Mouse (Mus musculus) embryonic facial prominence, embryonic 11.5 days (tissue): ENCODE data around the gene Cela1. TPM values are rescaled to one million over a fixed set of nuclear protein-coding genes. Genes with fewer than 3 reads are reported as not detected.

Experiments used
- ATAC-seq: fragments of 200-750 bp; cut with Nextera tagmentation; replicated peaks from 2 replicates; pipeline ENCODE4 v1.8.0; 2017; ENCODE audit warnings: low read depth; ENCODE audit not compliant: insufficient number of reproducible peaks, low FRiP score, low TSS enrichment
- DNase-seq: peaks from one replicate; pipeline ENCODE4 v3.0.0-alpha.2; 2015; ENCODE audit warnings: low spot score
- H3K27ac ChIP-seq: fragments of 300-500 bp; sonication (generic); replicated peaks from 2 replicates; pipeline ENCODE4 v1.5.1; 2014; ENCODE audit warnings: mild to moderate bottlenecking, low read depth, low read length, control low read depth
- H3K27me3 ChIP-seq: fragments of 300-500 bp; sonication (generic); 2 replicates; pipeline ENCODE4 v1.6.1; 2014; ENCODE audit warnings: mild to moderate bottlenecking, low read length, moderate library complexity, mixed read lengths; ENCODE audit not compliant: control insufficient read depth, insufficient read depth
- H3K36me3 ChIP-seq: fragments of 300-500 bp; sonication (generic); replicated peaks from 2 replicates; pipeline ENCODE4 v1.6.1; 2014; ENCODE audit warnings: low read depth, mild to moderate bottlenecking, low read length, moderate library complexity, mixed read lengths; ENCODE audit not compliant: control insufficient read depth, insufficient read depth
- H3K4me1 ChIP-seq: fragments of 300-500 bp; sonication (generic); 2 replicates; pipeline ENCODE4 v1.6.1; 2014; ENCODE audit warnings: low read length, mixed read lengths; ENCODE audit not compliant: control insufficient read depth, insufficient read depth
- H3K4me2 ChIP-seq: fragments of 300-500 bp; sonication (generic); 2 replicates; pipeline ENCODE4 v1.6.1; 2014; ENCODE audit warnings: low read depth, mild to moderate bottlenecking, control low read depth, low read length, moderate library complexity
- H3K4me3 ChIP-seq: fragments of 300-500 bp; sonication (generic); 2 replicates; pipeline ENCODE4 v1.5.1; 2014; ENCODE audit warnings: low read depth, low read length, control low read depth
- H3K9ac ChIP-seq: fragments of 300-500 bp; sonication (generic); replicated peaks from 2 replicates; pipeline ENCODE4 v1.6.1; 2014; ENCODE audit warnings: mild to moderate bottlenecking, control low read depth, low read length
- H3K9me3 ChIP-seq: fragments of 300-500 bp; sonication (generic); replicated peaks from 2 replicates; pipeline ENCODE4 v1.6.1; 2016; ENCODE audit warnings: mild to moderate bottlenecking, low read length, inconsistent platforms, mixed read lengths; ENCODE audit not compliant: control insufficient read depth
- WGBS: fragments of 180-500 bp; shearing (Covaris S2); extraction: QIAGEN DNeasy Blood & Tissue Kit; methylation state at CpG from one replicate; pipeline ENCODE4 v1.1.7; 2014; 5-methylcytosine and 5-hydroxymethylcytosine counted together
- polyA plus RNA-seq: library from polyadenylated mRNA; unstranded; fragments of >200 nt; fragmentation: Nextera tagmentation; extraction: Ambion mirVana; gene quantifications from 2 replicates; pipeline ENCODE4 v1.2.1, GENCODE M21; 2014

Gene Cela1
- polyA plus RNA-seq, 1 experiment from 2014 or later: 1.00 TPM

DNA sequence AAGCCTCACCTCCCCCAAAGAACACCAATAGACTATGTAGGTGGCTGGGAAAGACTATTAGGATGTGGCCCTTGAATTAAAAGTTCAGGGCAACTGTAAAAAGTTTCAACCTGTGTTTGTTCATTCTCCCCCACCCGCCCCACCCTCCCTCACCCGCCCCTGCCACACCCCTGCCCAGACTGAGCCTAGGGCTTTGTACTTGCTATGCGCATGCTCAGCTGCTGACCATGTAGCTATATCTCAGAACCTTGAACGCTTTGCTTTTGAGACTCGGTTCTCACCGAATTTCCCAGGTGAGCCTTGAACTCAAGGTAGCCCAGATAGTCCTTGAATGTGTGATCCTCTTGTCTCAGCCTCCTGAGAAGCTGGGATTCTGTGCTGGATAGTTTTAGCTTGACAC lies 14.1 kb upstream of the Cela1 start:
- Histone ChIP-seq H3K4me1 (no peaks in the 10 kb centered on the region; the same call in 1 of the 2 replicates), H3K4me2 (no peak overlapping the region), H3K27me3 (peaks cover 4% of the 10 kb centered on the region; the same call in 1 of the 2 replicates), H3K9ac (no peak overlapping the region), H3K36me3 (no peaks in the 10 kb centered on the region), H3K4me3 (no peak overlapping the region), H3K27ac (no peak overlapping the region), H3K9me3 (no peaks in the 10 kb centered on the region)
- DNase-seq (no peak), ATAC-seq (no peak)
- WGBS: 76% methylated on average over 6 of the region's 6 CpGs

DNA sequence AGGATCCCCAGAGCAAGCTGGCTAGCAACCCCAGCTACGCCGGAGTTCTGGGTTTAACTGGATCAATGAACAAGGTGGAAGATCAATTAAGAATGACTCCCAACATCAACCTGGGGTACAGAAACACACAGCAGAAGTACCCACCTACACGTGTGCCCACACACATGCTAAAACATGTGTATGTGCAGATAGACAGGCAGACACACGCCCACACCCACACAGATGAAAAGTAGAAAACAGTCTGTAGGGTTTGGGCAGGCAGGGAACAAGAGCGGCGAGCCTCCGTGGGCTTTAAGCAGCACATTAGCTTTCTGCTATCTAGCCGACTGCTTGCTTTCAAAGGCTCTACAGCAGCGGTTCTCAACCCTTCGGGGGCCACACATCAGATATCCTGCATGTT lies 13.4 kb upstream of the Cela1 start:
- Histone ChIP-seq H3K27me3 (peaks cover 4% of the 10 kb centered on the region; the same call in 1 of the 2 replicates), H3K9ac (no peak overlapping the region), H3K4me2 (no peak overlapping the region), H3K36me3 (no peaks in the 10 kb centered on the region), H3K9me3 (no peaks in the 10 kb centered on the region), H3K4me1 (no peaks in the 10 kb centered on the region; the same call in 1 of the 2 replicates), H3K27ac (no peak overlapping the region), H3K4me3 (no peak overlapping the region)
- 59% methylated on average over 10 of the region's 10 CpGs for WGBS
- no peak for ATAC-seq
- DNase-seq: no peak

DNA sequence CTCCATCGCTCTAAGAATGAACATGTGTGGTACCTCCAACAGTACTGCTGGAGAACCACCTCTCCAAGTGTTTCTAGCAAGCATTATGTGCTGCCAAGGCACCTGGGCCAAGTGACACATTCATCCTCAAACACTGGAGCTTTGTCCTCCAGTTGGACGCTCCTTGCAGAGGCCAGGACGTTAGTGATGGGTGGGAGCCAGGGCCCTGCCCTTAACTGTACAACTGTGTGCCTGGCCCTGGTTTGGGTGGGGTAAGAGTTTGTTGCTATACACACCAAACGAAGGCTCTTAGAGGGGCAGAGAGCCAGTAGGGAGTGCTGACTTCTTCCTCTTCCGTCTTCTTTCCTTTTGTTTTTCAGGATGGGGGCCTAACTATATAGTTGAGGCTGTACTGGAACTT lies 12.7 kb upstream of the Cela1 start:
- Histone ChIP-seq H3K36me3 (no peaks in the 10 kb centered on the region), H3K27me3 (peaks cover 4% of the 10 kb centered on the region; the same call in 1 of the 2 replicates), H3K4me2 (no peak overlapping the region), H3K9me3 (no peaks in the 10 kb centered on the region), H3K27ac (no peak overlapping the region), H3K4me3 (no peak overlapping the region), H3K4me1 (no peaks in the 10 kb centered on the region; the same call in 1 of the 2 replicates), H3K9ac (no peak overlapping the region)
- DNase-seq (no peak), ATAC-seq (no peak)
- 79% methylated on average over 5 of the region's 5 CpGs for WGBS

DNA sequence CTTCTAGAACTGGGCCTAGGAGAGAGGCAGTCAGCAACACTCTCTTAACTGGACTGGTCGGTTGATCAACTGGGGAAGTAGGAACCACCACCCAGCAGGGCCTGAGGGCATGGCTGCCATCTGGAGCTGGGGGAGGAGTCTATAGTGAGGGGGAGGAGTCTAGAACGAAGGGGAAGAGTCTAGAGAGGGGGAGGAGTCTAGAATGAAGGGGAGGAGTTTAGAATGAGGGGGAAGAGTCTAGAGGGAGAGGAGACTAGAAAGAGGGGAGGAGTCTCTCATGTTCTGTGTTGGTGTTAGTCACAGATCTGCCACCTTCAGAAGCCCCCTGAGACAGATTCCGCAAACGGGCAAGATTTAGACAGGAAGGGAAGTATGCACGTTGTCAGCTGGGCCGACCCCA lies 11.7 kb upstream of the Cela1 start:
- Histone ChIP-seq H3K4me2 (no peak overlapping the region), H3K9me3 (no peaks in the 10 kb centered on the region), H3K27me3 (peaks cover 4% of the 10 kb centered on the region; the same call in 1 of the 2 replicates), H3K27ac (no peak overlapping the region), H3K4me3 (no peak overlapping the region), H3K4me1 (no peaks in the 10 kb centered on the region; the same call in 1 of the 2 replicates), H3K9ac (no peak overlapping the region), H3K36me3 (no peaks in the 10 kb centered on the region)
- ATAC-seq (no peak), DNase-seq (no peak)
- WGBS: 66% methylated on average over 6 of the region's 6 CpGs

DNA sequence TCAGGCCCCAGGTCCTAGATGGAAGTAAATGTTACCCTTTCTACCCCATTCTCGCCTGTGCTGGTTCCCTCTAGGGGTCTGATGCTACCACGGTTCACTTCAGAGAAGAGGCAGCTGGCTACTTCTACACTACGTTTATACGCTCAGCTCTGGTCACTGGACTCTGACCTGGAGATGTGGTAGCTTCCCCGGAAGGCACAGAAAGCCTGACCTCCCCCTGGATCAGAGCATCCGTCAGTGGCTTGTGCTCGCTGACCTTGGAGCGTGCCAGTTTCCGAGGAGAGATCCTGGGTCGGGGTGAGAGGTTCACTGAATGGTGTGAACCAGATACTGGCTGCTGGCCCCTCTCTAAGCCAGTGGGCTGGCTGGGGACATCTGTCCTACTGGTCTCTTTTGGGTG lies 10.4 kb upstream of the Cela1 start:
- DNase-seq: no peak
- H3K9ac ChIP-seq: no peak overlapping the region
- no peak overlapping the region for H3K27ac ChIP-seq
- H3K9me3 ChIP-seq: no peaks in the 10 kb centered on the region
- 82% methylated on average over 10 of the region's 10 CpGs for WGBS
- no peaks in the 10 kb centered on the region for H3K4me1 ChIP-seq
- ATAC-seq: no peak
- H3K4me2 ChIP-seq: no peak overlapping the region
- H3K36me3 ChIP-seq: no peaks in the 10 kb centered on the region
- H3K27me3 ChIP-seq: no peaks in the 10 kb centered on the region
- H3K4me3 ChIP-seq: no peak overlapping the region

DNA sequence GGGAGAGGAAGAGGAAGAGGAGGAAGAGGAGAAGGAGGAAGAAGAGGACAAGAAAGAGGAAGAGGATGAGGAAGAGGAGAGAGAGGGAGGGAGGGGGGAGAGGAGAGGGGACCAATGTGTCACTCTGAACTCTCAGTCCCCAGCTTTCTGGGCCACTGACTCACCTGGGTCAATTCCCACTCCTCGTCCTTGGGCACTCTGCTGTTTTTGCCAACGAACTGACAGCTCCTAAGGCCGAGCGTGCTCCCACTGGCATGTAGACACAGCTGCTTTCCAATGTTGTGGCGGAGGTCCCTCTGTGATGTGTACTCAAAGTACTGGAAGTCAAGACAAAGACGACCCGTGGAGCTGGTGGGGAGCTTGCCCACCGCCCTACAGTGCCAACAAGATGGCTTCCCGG lies 6.7 kb upstream of the Cela1 start:
- ATAC-seq: no peak

DNA sequence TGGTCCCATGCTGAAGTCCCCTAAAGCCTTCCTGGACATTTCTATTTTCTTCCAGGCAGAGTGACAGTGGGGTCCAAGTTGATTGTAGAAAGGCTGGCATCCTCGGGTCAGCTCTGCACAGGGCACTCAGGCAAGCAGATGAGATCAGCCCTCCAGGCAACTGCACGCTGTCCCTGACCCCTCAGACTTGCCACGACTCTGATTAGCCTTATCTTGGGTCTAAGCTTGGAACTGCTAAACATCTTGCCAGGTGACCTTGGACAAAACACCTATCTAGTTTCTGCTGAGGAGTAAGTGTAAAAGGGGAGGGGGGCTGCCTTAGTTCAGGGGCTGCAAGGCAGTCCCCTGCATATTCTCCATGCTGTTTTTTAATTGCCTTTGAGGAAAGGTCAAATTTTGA lies 4.3 kb upstream of the Cela1 start:
- Histone ChIP-seq H3K9me3 (no peaks in the 10 kb centered on the region), H3K27ac (no peak overlapping the region), H3K36me3 (no peaks in the 10 kb centered on the region), H3K4me2 (no peak overlapping the region), H3K27me3 (no peaks in the 10 kb centered on the region), H3K4me1 (no peaks in the 10 kb centered on the region), H3K4me3 (no peak overlapping the region), H3K9ac (no peak overlapping the region)
- DNase-seq: no peak
- ATAC-seq: no peak
- WGBS: 68% methylated on average over 3 of the region's 3 CpGs

More for the DNA sequence above, 6.7 kb upstream of the Cela1 start:
- Histone ChIP-seq H3K4me3 (no peak overlapping the region), H3K36me3 (no peaks in the 10 kb centered on the region), H3K4me1 (no peaks in the 10 kb centered on the region), H3K27me3 (no peaks in the 10 kb centered on the region), H3K4me2 (no peak overlapping the region), H3K9ac (no peak overlapping the region), H3K27ac (no peak overlapping the region), H3K9me3 (no peaks in the 10 kb centered on the region)
- 89% methylated on average over 9 of the region's 9 CpGs for WGBS
- no peak for DNase-seq

DNA sequence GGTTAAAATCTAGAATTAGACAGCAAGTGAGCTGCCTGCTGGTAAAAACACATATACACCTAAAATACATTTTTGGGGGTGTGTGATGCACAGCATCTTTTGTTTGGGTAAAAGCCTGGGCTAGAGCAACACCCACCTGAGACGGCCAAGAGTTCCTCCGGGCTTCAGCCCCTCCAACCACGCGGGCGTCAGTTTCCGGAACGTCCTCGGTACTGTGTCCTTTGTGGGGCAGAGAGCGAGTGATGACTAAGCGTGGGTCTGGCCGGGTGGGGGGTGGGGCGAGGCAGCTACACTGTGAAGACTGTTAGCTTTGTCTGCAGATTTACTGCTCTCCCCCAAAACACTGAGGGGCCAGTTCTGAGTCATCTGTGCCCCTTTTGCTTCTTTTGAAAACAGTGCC lies 732 bp downstream of the Cela1 start:
- WGBS: 63% methylated on average over 12 of the region's 12 CpGs
- ATAC-seq: no peak

More for the DNA sequence above, 732 bp downstream of the Cela1 start:
- Histone ChIP-seq H3K4me3 (no peak overlapping the region), H3K9me3 (no peaks in the 10 kb centered on the region), H3K27me3 (no peaks in the 10 kb centered on the region), H3K9ac (no peak overlapping the region), H3K36me3 (no peaks in the 10 kb centered on the region), H3K4me2 (no peak overlapping the region), H3K27ac (no peak overlapping the region), H3K4me1 (no peaks in the 10 kb centered on the region)
- no peak for DNase-seq
